Mouse (Mus musculus) large intestine, adult 2 months (tissue): ENCODE results near the gene Il1r2. TPM values are rescaled to one million over a fixed set of nuclear protein-coding genes. Genes with fewer than 3 reads are reported as not detected.

Experiments
- DNase-seq: peaks from one replicate; pipeline ENCODE4 v3.0.0-alpha.2; 2012; ENCODE audit warnings: low read depth, low spot score
- WGBS: fragments of 180-500 bp; shearing (Covaris S2); methylation state at CpG from one replicate; pipeline ENCODE4 v1.1.7; 2018; 5-methylcytosine and 5-hydroxymethylcytosine counted together
- polyA plus RNA-seq: library from polyadenylated mRNA; depleted of rRNA; stranded (reverse); fragments of >200 nt; gene quantifications from 2 replicates; pipeline ENCODE4 v1.2.3, GENCODE M21; 2012; rRNA removed

Gene Il1r2
- 1.9 and 2.4 TPM in 2 replicates for polyA plus RNA-seq

GRCm38 (mm10) chr1:40073779-40074178 is at the start of gene Il1r2:
TSS of gene Il1r2 (plus strand) at chr1:40074079.
- DNase-seq: no peak
- WGBS: 86% methylated on average over 5 of the region's 5 CpGs

- 92% methylated on average over 27 of the region's 27 CpGs for WGBS
- DNase-seq: no peak
Measured at GRCm38 (mm10) chr1:40024554-40025320, 49.1 kb upstream of the Il1r2 start.

- no peak for DNase-seq
- 93% methylated on average over 5 of the region's 5 CpGs for WGBS
Measured at GRCm38 (mm10) chr1:40025416-40025815, 48.5 kb upstream of the Il1r2 start.

GRCm38 (mm10) chr1:40027116-40027620 is 46.7 kb upstream of the Il1r2 start:
- no peak for DNase-seq
- WGBS: 74% methylated on average over 7 of the region's 7 CpGs

- no peak for DNase-seq
- 85% methylated on average over 12 of the region's 12 CpGs for WGBS
Measured at GRCm38 (mm10) chr1:40028207-40028998, 45.5 kb upstream of the Il1r2 start.

- DNase-seq: no peak
- 91% methylated on average over 5 of the region's 5 CpGs for WGBS
Measured at GRCm38 (mm10) chr1:40029597-40029996, 44.3 kb upstream of the Il1r2 start.

GRCm38 (mm10) chr1:40030287-40030975 is 43.4 kb upstream of the Il1r2 start:
- no peak for DNase-seq
- 73% methylated on average over 14 of the region's 14 CpGs for WGBS

GRCm38 (mm10) chr1:40030976-40031356 is 42.9 kb upstream of the Il1r2 start:
- no peak for DNase-seq
- WGBS: 96% methylated on average over 8 of the region's 8 CpGs

GRCm38 (mm10) chr1:40031626-40032025 is 42.3 kb upstream of the Il1r2 start:
- 91% methylated on average over 2 of the region's 2 CpGs for WGBS
- no peak for DNase-seq

- DNase-seq: no peak
- WGBS: 46% methylated on average over 4 of the region's 4 CpGs
Measured at GRCm38 (mm10) chr1:40033315-40033714, 40.6 kb upstream of the Il1r2 start.

- 47% methylated on average over 12 of the region's 12 CpGs for WGBS
- DNase-seq: no peak
Measured at GRCm38 (mm10) chr1:40033743-40034420, 40.0 kb upstream of the Il1r2 start.

- WGBS: 87% methylated on average over 6 of the region's 6 CpGs
- no peak for DNase-seq
Measured at GRCm38 (mm10) chr1:40037831-40038230, 36.0 kb upstream of the Il1r2 start.

GRCm38 (mm10) chr1:40045686-40046085 is 28.2 kb upstream of the Il1r2 start:
- 52% methylated on average over 6 of the region's 6 CpGs for WGBS

GRCm38 (mm10) chr1:40046600-40046999 is 27.3 kb upstream of the Il1r2 start:
- 85% methylated on average over 5 of the region's 5 CpGs for WGBS
- no peak for DNase-seq

More at GRCm38 (mm10) chr1:40045686-40046085, 28.2 kb upstream of the Il1r2 start:
- DNase-seq: no peak

GRCm38 (mm10) chr1:40051157-40051556 is 22.7 kb upstream of the Il1r2 start:
- no peak for DNase-seq
- WGBS: 86% methylated on average over 6 of the region's 6 CpGs

- no peak for DNase-seq
- WGBS: 53% methylated on average over 8 of the region's 8 CpGs
Measured at GRCm38 (mm10) chr1:40052156-40052555, 21.7 kb upstream of the Il1r2 start.

GRCm38 (mm10) chr1:40053071-40053470 is 20.8 kb upstream of the Il1r2 start:
- DNase-seq: no peak
- WGBS: 75% methylated on average over 5 of the region's 5 CpGs

- DNase-seq: no peak
- WGBS: 72% methylated on average over 7 of the region's 7 CpGs
Measured at GRCm38 (mm10) chr1:40055051-40055450, 18.8 kb upstream of the Il1r2 start.

- 87% methylated on average over 5 of the region's 5 CpGs for WGBS
- no peak for DNase-seq
Measured at GRCm38 (mm10) chr1:40055963-40056362, 17.9 kb upstream of the Il1r2 start.

- DNase-seq: no peak
- WGBS: 56% methylated on average over 5 of the region's 5 CpGs
Measured at GRCm38 (mm10) chr1:40057351-40057750, 16.5 kb upstream of the Il1r2 start.
